ENCODE assay signal across 15 mouse cellular contexts in genomic region chr7:132699639-132700038, GRCm38 (mm10).
DNase-seq lines count a peak whose midpoint lies in the region; TF ChIP-seq lines count a peak whose summit lies in the region.
"Had no signal": no experiment of that assay in that cellular context is flagged by ENCODE, and none has a peak within 500 bp of the region (broad histone marks: within the 10 kb centered on the region; RNA-seq: fewer than 3 reads in every experiment).

No protein-coding gene starts in this region.

- intact Hi-C loops in heart, postnatal 10 days (cut with DNase I) = loop anchor here (5.0 kb wide), 1 partner anchor 883 kb away; no protein-coding TSS in a partner anchor

- H3K27me3 ChIP-seq in thymus, adult 2 months (ENCODE audit: control insufficient read depth, insufficient read depth, low read length) = no peaks in the 10 kb centered on the region
- H3K27me3 ChIP-seq in limb, embryonic 10.5 days (ENCODE audit: low read depth, poor library complexity, severe bottlenecking) = no peaks in the 10 kb centered on the region
- H3K27me3 ChIP-seq: embryonic facial prominence, embryonic 15.5 days; forebrain, embryonic 15.5 days; heart, embryonic 13.5 days; hindbrain, embryonic 12.5 days; lung, embryonic 15.5 days had no signal

- TF ChIP-seq CTCF in thymus, adult 2 months (IDR thresholded peaks at IDR 0.05; ENCODE audit: borderline replicate concordance, control insufficient read depth, extremely low read depth, insufficient read depth, low read length, poor library complexity) = no peak

- H3K36me3 ChIP-seq in thymus, adult 2 months (ENCODE audit: control insufficient read depth, insufficient read depth, low read length) = no peaks in the 10 kb centered on the region
- no peaks in the 10 kb centered on the region for H3K36me3 ChIP-seq in limb, embryonic 10.5 days
- H3K36me3 ChIP-seq: embryonic facial prominence, embryonic 15.5 days; forebrain, embryonic 15.5 days; hindbrain, embryonic 12.5 days; lung, embryonic 15.5 days had no signal

- no peaks in the 10 kb centered on the region for H3K9me3 ChIP-seq in limb, embryonic 10.5 days (replicated peaks)
- H3K9me3 ChIP-seq: embryonic facial prominence, embryonic 15.5 days; forebrain, embryonic 15.5 days; heart, embryonic 13.5 days; lung, embryonic 15.5 days had no signal

- no peak overlapping the region for H3K4me3 ChIP-seq in thymus, adult 2 months (ENCODE audit: control insufficient read depth, insufficient read depth, low read length)
- H3K4me3 ChIP-seq in limb, embryonic 10.5 days = no peak overlapping the region
- H3K4me3 ChIP-seq: embryonic facial prominence, embryonic 15.5 days; forebrain, embryonic 15.5 days; heart, embryonic 13.5 days; hindbrain, embryonic 12.5 days; lung, embryonic 15.5 days had no signal

- peak overlapping the region; percentile 61 for H3K27ac ChIP-seq in thymus, adult 2 months (ENCODE audit: control insufficient read depth, insufficient read depth, low read length)
- peak overlapping the region; percentile 39; the same call in 1 of the 2 replicates for H3K27ac ChIP-seq in limb, embryonic 10.5 days
- H3K27ac ChIP-seq: embryonic facial prominence, embryonic 15.5 days; forebrain, embryonic 15.5 days; heart, embryonic 13.5 days; hindbrain, embryonic 12.5 days; lung, embryonic 15.5 days had no signal

- DNase-seq in heart, adult 11 months = peak; percentile 94
- no peak for DNase-seq in heart, postnatal 10 days
- DNase-seq in thymus, adult 2 months = no peak
- no peak for DNase-seq in thymus, postnatal 10 days (ENCODE audit: low spot score in 2 of 2)
- DNase-seq in limb, embryonic 10.5 days (ENCODE audit: low spot score) = no peak
- DNase-seq in thymus, postnatal 25 days = peak; percentile 25
- no peak for DNase-seq in kidney, adult 8-10 months
- DNase-seq in cerebellum, adult 9-10 months = no peak
- DNase-seq: adrenal gland, postnatal 25 days; kidney, postnatal 4 days had no signal

- peaks cover 20% of the 10 kb centered on the region for H3K4me1 ChIP-seq in thymus, adult 2 months (replicated peaks; ENCODE audit: control insufficient read depth, insufficient read depth, low read length)
- peaks cover 17% of the 10 kb centered on the region for H3K4me1 ChIP-seq in limb, embryonic 10.5 days
- H3K4me1 ChIP-seq: forebrain, embryonic 15.5 days had no signal

- no peak for TF ChIP-seq POLR2A in thymus, adult 2 months (IDR thresholded peaks at IDR 0.05; ENCODE audit: control insufficient read depth, extremely low read depth, insufficient read depth, low read length, poor library complexity)

Comparison
In these comparisons a context has a peak if more than half of its experiments do, and no peak if none do; other contexts are left out.
1. DNase-seq: peak in heart, adult 11 months (single experiment) and thymus, postnatal 25 days (single experiment); none in heart, postnatal 10 days (0 of 2), thymus, adult 2 months (single experiment), thymus, postnatal 10 days (0 of 2), limb, embryonic 10.5 days (single experiment), kidney, adult 8-10 months (0 of 2) and cerebellum, adult 9-10 months (single experiment).